Mouse (Mus musculus): Measurements from ENCODE around the gene D2hgdh.
"Not testable (repeated sequence)": the region's sequence is repeated elsewhere in the genome, so short reads cannot be mapped to it uniquely, and the experiment has no call there.

Gene D2hgdh

DNA sequence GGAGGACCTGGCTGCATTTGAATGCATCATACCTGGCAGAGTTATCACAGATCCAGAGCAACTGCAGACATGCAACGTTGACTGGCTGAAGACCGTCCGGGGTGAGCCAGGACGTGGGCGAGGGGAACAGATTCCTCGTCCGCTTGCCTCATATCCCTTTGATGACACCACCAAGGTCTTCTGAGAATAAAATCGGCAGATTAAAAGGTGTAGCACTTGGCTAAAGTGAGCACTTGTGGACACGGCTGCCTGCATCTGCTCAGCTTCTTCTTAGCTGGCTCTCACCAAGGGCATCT is 1.8 kb downstream of the D2hgdh start:
- DNase-seq (ENCODE audit: low spot score) = no peak

DNA sequence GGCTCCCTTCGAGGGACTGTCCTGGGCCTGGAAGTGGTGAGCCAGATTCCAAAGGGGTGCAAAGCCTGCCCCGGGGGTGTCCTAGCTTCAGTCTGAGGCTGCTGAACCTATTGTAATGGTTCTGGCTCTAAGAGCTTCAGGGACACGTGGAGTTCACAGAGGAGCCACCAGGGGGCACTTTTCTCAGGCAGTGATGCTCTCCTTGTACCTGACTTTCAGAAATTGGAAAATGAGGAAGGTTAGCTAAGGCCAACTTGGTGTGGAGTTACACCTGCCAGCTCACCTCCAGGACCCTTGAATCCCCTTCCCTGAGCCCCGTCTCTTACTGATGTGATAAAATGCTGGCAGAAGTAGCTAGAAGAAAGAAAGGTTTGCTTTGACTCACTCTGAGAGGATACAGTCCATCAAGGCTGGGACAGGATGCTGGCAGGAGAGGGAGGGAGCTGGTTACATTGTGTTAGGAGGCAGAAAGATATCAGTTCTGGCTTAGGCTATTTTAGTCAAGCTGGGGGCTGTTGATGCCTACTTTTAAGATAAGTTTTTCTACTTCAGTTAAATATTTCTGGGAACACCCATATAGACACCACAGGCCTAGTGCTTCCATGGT is 8.1 kb downstream of the D2hgdh start:
- not testable (repeated sequence) for DNase-seq (ENCODE audit: low spot score)

DNA sequence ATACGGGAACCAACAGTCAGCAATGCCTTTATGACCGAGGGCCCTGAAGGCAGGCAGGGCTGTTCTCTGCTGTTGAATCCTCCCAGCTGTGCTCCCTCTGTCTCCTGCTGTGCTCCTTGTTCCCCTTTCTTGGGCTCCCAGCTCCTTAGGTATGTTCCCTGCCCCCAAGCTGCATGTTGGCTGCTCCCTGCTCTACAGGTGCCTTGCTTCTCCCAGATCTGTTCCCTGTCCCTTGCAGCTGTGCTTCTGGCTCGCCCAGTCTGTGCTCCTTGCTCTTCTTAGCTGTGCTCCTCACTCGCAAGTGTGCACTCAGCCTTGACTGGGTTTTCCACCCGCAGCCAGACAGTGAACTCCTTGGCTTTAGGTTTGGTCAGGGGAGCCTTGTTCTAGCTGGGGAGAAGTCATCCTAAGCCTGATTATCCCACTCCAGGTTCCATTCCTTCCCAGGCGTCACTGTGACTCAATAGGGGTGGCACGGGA is 10.0 kb downstream of the D2hgdh start:
- no peak for DNase-seq (ENCODE audit: low spot score)

DNA sequence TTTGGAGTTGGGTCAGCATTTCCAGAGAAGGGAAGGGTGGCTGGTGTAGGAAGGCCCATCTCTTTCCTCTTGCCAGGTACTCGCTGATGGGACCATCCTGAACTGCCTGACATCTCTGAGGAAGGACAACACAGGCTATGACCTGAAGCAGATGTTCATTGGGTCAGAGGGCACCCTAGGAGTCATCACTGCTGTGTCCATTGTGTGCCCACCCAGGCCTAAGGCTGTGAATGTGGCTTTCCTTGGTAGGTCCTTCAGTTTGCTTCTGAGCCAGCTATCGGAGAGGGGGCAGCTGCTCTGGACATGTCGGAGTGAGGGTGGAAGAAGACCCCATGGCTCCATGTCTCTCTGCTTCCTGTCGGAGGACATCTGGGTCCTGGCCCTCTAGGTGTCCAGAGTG is 10.5 kb downstream of the D2hgdh start:
- no peak for DNase-seq (ENCODE audit: low spot score)

DNA sequence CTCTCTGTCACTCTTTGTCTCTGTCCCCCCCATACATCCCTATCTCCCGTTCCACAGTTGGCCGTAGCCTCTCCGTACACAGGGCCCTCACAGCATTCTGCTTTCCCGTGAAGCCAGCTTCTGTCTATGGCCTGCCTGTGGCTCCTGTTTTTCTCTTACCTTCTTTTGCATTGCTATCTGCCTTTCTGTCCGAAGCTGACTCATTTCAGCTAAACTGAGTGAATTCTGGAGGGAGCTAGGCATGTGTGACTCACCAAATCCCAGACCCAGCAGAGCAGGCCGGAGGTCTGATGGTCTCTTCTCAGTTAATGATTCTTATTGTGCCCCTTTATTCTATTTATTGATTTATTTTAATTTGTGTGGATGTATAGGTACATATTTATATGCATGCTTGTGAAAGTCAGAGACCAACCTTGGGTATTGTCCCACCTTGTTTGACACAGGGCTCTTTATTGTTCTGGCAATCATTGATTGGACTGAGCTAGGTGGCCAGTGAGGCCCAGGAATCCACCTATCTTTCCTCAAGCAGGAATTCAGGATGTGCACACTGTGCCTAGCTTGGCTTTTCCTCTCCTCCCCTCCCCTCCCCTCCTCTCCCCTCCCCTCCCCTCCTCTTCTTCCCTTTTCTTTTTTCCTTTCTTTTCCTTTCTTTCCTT is 11.3 kb downstream of the D2hgdh start:
- DNase-seq (ENCODE audit: low spot score) = no peak

DNA sequence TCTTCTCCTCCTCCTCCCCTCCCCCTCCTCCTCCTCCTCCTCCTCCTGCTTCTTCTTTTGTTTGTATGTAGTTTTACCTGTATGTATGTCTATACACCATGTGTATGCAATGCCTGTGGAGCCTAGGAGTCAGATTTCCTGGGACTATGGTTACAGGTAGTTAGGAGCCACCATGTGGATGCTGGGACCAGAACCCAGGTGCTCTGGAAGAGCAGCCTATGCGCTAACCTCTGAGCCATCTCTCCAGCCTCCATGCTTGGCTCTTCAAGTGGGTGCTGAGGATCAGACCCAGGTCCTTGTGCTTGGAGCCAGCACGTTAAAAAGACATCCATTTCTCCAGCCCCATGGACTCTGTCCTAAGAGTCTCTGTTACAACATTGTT is 11.8 kb downstream of the D2hgdh start:
- DNase-seq (ENCODE audit: low spot score) = no peak

DNA sequence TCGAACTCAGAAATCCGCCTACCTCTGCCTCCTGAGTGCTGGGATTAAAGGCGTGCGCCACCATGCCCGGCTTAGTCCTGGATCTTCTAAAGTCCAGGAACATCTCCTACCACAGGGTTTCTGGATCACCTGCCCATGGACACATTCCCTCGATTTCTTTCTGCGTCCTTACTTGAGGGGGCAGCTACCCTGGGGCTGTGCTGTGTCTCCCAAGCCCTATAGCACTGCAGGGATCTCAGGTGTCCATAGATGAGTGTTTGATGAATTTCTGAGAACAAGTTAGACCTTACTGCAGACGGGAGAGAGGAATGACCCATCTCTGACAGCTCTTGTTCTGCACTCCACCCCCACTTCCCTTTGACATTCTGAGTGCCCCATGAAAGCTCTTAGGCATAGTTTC is 12.6 kb downstream of the D2hgdh start:
- DNase-seq (ENCODE audit: low spot score) = no peak

DNA sequence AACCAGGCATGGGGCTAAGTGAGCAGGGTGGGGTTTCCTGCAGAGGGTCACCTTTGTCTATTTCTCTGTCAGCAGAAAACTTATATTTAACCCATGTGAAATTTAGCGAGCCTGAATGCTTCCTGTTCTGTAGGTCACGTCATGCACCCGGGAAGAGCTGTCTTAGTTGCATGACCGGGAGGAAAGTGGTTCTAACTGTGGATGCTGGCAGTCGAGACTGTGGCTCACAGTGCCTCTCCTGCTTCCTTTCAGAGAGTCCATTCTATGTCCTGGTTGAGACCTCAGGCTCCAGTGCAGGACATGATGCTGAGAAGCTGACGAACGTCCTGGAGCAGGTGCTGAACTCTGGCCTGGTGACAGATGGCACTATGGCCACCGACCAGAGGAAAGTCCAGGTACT is 13.9 kb downstream of the D2hgdh start:
- not testable (repeated sequence) for DNase-seq (ENCODE audit: low spot score)

DNA sequence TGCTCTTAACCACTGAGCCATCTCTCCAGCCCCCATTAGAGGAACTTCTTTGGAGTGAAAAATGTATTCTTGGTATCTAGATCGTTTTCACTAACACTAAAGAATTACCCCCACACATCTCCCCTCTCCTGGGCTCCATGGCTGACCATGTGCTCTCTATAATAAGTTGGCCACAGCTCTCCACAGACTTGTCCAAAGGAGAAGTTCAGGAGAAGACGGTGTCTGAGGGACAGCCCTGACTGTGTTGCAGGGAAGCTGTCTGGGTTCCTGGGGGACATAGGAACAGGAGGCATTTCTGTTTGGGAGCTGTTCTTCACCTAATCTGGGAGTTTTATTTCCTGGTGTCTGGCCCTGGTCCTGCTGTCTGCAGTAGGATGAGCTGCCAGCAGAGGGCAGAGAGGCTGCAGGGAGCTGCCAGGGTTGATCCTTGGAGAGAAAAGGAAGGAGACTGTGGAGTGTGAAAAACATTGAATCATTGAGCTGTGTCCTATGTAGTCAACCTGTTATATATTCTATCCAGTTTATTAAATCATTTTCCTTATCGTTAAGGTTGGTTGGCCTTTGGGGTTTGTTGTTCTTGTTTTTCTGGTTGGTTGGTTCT is 21.2 kb downstream of the D2hgdh start:
- DNase-seq (ENCODE audit: low spot score) = not testable (repeated sequence)

DNA sequence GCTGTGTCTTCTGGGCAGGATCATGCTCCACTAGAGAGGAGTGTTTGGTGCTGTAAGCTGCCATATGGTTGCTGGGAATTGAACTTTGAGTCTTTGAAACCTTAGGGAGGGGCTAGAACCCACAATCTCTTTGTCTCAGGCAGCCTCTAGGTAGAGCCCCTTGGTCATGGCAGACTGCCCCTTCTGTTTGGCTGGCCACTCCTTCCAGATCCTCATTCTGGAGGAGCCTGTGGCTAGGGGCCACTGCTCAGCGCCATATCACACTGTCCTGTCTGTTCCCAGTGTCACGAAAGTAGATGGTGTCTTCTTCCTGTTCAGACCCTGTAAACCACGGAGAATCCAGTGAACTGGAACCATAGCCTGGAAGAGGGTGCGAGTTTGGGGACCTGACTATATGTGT is 31.1 kb downstream of the D2hgdh start:
- not testable (repeated sequence) for DNase-seq (ENCODE audit: low spot score)

DNA sequence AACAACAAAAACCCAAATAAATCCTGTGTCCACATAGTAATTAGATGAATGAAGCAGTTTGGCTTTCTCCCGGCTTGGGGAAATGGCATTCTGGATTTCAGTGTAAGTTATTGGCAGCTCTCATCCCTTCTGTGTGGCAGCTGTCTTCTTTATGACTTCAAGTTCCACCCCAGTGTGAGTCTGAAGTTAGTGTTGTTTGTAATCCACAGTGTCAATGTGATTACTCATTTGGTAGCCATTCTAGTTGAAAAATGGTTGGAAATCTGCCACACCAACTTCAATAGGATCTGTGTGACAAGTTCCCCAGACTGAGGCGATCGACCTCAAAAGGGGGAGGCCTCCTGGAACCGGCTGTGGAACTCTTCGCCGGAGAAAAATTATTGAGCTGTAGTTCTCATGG is 32.7 kb downstream of the D2hgdh start:
- peak; percentile 30 for DNase-seq (ENCODE audit: low spot score)

DNA sequence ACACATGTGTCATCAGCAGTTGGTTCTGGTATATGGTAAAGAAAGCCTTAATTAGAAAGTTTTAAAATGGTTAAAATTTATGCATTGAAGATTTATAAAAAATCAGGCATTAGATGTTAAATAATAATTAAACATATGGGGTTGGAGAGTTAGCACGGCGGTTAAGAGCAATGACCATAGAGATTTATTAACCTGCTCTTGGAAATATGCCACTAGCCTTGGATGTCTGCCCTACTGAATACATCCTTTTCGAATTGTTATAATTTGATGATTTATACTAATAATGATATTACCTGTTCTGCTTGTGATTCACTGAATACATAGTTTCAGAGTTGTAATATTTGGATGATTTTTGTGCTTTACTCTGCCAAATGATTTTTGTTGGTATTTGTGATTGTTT is 33.3 kb downstream of the D2hgdh start:
- no peak for DNase-seq (ENCODE audit: low spot score)

DNA sequence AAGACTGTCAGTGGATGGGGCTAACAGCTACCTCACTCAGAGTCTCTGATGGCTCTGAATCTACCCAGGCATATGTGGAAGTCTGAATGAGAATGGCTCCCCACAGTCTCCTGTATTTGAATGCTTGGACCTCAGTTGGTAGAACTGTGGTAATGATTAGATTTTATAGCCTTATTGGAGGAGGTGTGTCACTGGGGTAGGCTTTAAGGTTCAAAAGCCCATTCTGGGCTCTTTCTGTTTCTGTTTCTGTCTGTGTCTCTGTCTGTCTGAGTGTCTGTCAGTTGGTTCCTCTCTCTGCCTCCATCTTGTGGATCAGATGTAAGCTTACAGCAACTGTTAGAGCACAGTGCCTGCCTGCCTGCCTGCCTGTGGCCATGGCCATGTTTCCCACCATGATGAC is 34.9 kb downstream of the D2hgdh start:
- DNase-seq (ENCODE audit: low spot score) = no peak

DNA sequence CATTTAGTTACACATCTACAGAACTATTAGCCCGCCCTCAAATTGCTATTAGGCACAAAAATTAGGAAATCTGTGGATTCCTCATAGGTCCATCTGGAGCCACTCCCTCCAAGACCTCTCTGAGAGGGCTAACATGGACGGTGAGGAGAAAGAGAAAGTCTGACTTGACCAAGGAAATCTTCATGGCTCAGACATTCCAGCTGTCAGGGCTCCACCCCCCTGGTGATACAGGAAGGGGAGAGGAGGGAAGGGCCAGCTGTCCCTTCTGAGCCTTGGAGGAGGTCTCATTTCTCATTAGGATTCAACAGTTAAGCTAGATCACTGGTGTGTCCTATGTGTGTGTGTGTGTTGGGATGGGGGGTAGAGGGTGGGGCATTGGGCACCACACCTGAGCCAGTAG is 36.3 kb downstream of the D2hgdh start, which contains the start of gene Gal3st2:
Gene Gal3st2 (plus strand): TSS at position 259 of the 400 bp plus-strand sequence.
- DNase-seq (ENCODE audit: low spot score) = not testable (repeated sequence)

DNA sequence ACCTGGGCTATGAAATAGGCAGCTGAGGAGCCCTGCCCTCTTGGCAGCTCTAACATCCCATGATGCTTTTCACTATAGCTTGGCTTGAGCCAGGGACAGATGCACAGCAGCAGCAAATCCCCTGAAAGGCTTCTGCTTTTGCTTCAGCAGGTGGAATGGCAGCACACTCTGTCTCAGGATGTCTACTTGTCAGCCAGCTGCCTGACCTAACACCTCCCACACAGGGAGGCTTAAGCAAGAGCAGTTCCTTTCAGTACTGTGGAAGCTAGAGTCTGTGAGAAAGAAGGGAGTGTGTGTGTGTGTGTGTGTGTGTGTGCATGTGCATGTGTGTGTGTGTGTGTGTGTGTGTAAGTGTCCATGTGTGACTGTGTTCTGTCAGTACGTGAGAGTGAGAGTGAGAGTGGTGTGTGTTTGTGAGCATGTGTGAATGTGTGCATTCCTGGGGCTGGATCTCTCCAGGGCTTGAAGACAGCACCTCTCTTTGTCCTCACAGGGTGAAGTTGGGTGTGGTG is 46.9 kb downstream of the D2hgdh start:
- DNase-seq (ENCODE audit: low spot score) = not testable (repeated sequence)

DNA sequence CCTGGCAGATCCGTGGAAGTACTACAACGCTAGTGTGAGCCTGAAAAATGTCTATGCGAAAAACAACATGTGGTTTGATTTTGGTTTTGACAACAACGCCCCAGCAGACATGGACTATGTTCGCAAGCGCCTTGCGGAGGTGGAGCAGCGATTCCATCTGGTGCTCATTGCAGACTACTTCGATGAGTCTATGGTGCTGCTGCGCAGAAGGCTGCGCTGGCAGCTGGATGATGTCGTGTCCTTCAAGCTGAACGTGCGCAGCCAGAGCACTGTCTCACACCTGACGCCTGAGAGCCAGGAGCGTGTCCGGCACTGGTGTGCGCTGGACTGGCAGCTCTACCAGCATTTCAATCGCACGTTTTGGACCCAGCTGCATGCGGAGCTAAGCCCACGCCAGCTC is 49.7 kb downstream of the D2hgdh start:
- DNase-seq (ENCODE audit: low spot score) = not testable (repeated sequence)

DNA sequence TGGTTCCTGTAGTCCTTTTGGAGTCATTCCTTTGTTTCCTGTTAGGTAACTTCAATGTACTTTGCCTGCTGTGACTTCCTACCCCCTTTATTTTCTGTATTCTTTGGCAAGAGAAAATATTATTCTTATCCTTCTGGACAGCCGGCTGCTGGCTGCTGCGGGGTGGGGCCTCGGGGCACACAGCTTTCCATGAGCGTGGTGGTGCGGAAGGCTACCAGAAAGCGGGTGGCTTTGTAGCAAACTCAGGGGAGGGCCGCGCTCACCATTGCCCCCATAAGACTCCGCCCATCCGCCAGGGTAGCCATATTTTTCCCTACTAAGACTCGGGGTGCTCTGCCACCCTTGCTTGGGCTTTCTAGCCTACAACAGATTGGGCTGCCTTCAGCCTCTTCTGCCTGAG is 57.1 kb downstream of the D2hgdh start:
- not testable (repeated sequence) for DNase-seq (ENCODE audit: low spot score)

DNA sequence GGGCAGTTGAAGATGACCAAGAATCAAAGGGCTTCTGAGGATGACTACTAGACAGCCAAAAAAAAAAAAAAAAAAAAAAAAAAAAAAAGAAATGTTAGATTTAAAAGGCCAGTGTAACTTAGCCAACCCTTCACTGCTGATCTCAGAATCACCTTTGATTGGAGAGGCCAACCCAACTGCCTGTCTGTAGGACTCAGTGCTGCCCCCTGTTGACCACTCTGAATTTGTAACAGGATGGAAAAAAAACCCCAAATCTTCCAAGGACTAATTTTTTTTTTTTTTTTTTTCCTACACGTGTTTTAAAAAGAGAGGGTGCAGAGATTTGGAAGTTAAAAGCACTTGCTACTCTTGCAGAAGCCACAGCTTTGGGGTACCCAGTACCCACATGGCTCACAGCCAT is 66.2 kb downstream of the D2hgdh start:
- DNase-seq (ENCODE audit: low spot score) = not testable (repeated sequence)

DNA sequence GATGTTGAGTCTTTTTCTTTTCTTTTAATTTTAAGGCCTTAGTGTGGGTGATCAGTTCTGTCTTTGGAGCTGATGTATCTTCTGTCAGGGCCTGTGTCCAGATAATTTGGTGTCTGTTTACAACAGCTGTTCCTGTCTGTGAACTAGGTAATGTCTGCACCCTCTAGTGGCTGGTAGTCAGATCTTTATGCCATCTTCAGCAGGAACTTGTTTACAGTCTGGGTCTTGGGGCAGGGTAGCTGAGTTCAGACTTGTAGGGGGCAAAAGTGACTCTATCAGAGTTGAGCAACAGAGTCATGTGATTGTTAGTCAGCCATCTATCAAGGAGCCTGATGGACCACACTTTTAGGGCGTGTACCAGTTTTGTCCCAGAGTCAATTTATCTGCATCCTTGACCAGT is 72.7 kb downstream of the D2hgdh start:
- DNase-seq (ENCODE audit: low spot score) = not testable (repeated sequence)

DNA sequence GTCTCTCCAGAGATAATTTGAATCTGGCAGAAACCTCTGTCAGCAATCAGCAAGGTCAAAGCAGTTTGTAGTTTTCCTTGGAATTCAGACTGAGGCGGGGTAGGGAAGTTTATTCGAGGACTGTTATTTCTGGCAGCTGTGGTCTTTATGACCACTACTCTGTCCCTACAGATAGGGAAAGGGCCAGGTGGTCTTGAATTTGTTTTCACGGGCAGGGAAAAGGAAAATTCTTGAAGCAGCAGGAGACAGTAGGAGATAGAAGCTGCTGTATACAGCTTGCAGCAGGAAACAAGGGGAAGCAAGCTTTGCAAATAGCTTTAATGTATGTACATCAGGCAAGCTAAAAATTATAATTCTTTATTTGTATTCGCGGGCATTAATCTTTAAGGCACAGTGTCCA is 76.6 kb downstream of the D2hgdh start:
- not testable (repeated sequence) for DNase-seq (ENCODE audit: low spot score)

All from layer of hippocampus, adult 9-10 months (tissue).